Mouse (Mus musculus): ENCODE measurements around the gene Nat14.

Nat14 gene

GRCm38 (mm10) chr7:4919971-4920370 lies 1.9 kb upstream of the Nat14 start:
- no peak for DNase-seq (ENCODE audit: low read depth, low spot score)

DNA sequence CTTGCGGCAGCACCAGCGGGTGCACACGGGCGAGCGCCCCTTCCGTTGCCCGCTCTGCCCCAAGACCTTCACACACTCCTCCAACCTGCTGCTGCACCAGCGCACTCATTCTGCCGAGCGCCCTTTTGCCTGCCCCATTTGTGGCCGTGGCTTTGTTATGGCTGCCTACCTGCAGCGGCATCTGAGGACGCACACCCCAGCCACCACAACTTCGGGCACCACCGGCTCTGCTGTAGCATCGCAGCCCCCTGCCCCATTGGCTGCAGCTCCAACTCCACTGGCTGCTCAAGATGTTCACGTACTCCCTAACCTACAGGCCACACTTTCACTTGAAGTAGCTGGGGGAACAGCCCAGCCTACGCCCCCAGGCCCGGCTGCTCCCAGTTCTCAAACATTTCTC lies 1.3 kb upstream of the Nat14 start:
- no peak for DNase-seq (ENCODE audit: low read depth, low spot score)

DNA sequence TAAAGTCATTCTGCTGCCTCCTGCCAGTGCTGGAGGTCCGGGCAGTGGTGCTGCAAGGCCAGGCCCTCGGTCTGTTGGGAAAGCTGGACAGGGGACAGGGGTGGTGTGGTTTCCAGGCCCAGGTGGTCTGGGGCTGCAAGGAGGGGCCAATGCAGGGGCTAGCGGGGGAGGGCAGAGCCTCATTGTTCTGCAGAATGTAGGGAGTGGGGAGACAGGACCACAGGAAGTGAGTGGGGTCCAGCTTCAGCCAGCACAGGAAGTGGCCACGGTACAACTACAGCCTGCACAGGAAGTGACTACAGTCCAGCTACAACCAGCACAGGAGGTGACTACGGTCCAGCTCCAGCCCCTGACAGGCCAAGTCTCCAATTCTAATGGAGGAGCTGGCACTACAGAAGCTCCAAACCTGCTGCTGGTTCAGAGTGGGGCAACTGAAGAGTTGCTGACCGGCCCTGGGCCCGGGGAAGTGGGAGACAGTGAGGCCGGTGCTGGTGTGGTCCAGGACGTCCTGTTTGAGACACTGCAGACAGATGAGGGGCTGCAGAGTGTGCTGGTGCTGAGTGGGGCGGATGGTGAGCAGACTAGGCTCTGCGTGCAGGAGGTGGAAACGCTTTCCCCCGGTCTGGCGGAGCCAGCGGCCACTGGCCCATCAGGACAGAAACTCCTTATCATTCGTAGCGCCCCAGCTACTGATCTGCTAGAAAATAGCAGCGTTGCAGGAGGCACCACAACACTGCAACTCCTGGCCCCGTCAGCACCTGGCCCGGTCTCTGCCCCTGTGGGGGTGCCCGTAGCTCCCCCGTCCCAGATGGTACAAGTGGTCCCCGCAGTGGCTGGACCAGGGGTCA lies 628 bp upstream of the Nat14 start:
- no peak for DNase-seq (ENCODE audit: low read depth, low spot score)

DNA sequence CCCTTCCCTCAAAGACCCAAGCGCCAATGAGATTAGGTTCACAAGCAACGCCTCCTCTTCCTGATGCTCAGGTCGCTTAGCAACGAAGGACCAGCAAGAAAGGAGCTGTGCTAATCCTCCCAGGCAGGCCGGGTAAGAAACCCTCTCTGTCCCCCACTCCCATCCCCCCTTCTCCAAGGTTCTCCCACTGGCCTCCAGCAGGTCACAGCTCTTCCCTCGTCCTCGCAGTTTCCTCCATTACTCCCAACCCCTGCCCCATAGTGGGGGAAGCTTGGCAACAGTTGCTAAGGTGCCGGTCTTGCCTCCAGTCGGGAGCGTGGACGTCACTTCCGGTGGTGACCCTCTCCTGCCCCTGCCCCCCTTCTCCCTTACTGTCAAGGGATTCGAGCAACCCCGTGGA lies 680 bp downstream of the Nat14 start:
- peak; percentile 96 for DNase-seq (ENCODE audit: low read depth, low spot score)

DNA sequence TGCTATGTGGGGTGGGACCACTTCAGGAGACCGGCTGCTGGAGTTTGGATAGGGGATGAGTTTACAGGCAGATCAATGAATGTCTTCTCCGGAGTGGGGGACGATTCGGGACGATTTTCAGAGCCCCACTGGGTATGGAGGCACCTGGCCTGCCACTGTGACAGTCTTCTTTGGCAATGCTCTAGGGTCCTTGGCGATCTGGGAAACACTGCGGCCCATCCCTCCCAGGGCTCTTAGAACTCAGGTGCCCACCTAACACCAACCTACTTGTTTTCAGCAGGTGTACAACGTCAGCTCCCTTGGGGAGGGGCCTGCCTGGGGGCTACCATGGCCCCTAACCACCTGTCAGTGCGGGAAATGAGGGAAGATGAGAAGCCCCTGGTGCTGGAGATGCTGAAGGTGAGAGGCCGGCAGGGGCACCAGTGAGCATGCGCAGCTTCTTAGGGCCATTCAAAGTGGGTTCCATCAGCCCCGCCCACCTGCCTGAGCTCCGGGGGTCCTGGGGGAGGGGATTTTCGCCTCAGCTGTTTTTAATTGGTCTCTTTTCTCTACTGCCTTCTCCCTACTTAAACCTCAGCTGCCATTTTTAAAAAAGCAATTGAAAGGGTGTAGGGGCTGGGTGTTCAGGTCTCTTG lies 1.2 kb downstream of the Nat14 start:
- DNase-seq (ENCODE audit: low read depth, low spot score), result peak; percentile 88

- peak; percentile 79 for DNase-seq (ENCODE audit: low read depth, low spot score)
Observed at GRCm38 (mm10) chr7:4923586-4924364, 1.9 kb downstream of the Nat14 start.

DNA sequence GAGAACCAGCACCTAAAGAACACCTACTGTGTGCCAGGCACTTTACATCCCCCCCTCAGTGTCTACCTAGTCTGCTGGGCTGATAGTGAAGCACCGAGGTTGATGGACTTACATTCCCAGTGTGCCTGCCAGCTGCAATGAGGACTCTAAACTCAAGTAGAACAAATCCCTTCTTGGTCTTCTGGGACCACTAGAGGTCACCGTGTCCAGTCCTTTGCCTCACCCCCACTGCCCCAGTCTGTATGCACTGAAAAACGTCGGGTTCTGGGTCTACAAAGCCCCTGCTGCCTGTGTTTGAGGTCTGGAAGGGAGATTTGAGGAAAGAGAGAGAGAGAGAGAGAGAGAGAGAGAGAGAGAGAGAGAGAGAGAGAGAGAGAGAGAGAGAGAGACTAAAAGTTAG lies 2.7 kb downstream of the Nat14 start:
- peak; percentile 36 for DNase-seq (ENCODE audit: low read depth, low spot score)

- DNase-seq (ENCODE audit: low read depth, low spot score), result peak; percentile 89
Observed at GRCm38 (mm10) chr7:4924891-4925301, 3.1 kb downstream of the Nat14 start.

DNA sequence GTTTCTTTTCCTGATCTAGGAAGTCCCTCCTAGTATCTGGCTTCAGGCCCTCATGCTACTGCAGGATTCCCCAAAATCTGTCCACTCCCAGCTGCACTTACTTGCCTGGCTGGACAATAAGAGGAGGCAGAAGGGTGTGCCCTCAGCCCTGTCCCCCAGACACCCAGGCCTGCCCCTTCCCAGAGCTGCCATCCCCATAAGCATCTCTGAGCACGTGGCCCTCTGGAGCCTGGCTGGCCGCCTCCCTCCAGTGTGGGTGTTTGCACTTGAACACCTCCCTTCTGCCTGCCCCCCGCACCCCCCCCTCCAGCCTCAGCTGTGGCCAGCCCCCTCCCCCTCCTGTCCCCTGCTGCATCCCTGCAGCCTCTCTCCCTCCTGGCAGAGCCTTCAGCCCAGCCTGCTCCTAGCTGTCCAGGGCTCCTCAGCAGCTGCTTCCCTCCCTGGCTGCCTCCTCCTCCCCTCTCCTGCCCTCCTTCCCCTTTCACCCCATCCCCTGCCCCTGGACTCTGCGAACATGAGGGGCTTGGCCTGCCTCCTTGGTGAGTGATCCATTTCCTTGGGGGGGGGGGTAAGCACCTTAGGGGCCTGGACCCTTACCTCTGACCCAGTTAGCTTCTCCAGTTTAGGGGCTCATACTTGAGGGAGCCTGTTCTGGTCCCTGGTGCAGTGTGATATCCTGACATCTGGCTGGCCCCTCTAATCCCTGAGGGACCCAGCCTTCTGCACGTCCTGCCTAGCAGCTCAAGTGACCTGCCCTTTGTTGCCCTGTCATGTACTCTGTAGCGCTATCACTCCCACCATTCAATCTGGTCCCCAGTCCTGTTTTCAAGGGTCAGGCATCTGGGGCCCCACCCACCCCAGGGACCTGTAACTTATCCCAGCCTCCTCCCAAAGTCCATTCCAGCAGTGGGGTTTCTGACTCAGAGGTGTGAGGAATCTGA lies 3.9 kb downstream of the Nat14 start, which contains the start of gene Ssc5d:
Gene Ssc5d, plus strand, starts transcription at position 345 of the 941 bp plus-strand sequence.
- peak; percentile 41 for DNase-seq (ENCODE audit: low read depth, low spot score)

GRCm38 (mm10) chr7:4926849-4927248 lies 5.0 kb downstream of the Nat14 start:
- no peak for DNase-seq (ENCODE audit: low read depth, low spot score)

DNA sequence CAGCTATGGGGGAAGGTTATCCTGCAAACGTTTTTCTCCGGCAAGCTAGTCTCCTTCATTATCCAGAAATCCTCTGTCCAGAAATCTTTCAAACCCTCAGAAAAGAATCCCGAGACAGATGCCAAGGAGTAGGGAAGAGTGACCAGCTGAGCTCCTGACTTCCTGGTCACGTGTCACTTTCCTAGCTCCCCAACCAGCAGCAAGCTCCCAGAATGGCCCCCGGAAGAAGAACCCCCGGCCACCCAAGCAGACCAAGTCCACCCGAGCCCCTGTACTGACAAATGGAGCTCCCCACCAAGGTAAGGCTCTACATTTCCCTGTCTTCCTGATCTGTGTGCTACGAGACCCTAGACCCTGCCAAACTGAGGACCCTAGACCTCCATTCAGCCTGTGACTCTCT lies 5.9 kb downstream of the Nat14 start:
- DNase-seq (ENCODE audit: low read depth, low spot score), result no peak

- no peak for DNase-seq (ENCODE audit: low read depth, low spot score)
Observed at GRCm38 (mm10) chr7:4928323-4928722, 6.5 kb downstream of the Nat14 start.

DNA sequence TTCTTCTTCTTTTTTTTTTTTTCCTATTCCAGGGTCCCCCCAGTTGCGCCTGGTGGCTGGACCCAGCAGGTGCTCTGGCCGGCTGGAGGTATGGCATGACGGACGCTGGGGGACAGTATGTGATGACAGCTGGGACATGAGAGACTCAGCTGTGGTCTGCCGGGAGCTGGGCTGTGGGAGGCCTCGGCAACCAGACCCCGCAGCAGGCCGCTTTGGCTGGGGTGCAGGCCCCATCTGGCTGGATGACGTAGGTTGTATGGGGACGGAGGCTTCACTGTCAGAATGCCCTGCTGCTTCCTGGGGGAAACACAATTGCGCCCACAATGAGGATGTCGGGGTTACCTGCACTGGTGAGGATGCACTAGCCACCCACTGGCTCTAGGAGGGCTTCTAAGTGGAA lies 11.3 kb downstream of the Nat14 start:
- no peak for DNase-seq (ENCODE audit: low read depth, low spot score)

DNA sequence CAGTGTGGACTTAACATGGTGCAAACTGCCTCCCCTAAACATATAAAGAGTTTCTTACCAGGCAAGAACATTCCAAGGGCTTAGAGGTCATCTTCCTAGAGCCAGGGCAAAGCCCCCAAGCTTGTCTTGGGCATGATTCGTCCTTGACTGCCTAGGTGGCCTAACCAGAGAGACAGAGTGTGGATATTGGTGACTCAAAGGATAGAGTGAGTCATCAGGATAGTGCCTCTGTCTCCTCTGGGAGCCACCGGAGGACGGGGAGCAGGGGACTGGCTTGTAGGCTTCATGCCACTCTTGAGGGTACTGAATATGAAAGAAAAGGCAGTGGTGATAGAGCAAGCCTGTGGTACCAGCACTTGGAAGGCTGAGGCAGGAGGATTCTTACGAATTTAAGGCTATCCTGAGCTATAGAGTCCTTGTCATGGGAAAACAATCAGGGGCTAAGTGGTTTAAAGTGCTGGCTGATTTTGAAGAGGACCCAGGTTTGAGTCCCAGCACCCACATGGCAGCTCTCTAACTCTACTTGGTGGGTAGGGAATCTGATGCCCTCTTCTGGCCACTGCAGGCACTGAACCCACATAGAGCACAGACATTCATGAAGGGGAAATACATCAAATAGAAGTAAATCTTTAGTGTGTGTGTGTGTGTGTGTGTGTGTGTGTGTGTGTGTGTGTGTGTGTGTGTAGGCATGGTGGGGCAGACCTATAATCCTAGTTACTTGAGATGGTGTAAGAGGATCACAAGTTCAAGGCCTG lies 12.5 kb downstream of the Nat14 start:
- no peak for DNase-seq (ENCODE audit: low read depth, low spot score)

GRCm38 (mm10) chr7:4936832-4937231 lies 15.0 kb downstream of the Nat14 start:
- DNase-seq (ENCODE audit: low read depth, low spot score), result no peak

- no peak for DNase-seq (ENCODE audit: low read depth, low spot score)
Observed at GRCm38 (mm10) chr7:4937392-4937791, 15.6 kb downstream of the Nat14 start.

DNA sequence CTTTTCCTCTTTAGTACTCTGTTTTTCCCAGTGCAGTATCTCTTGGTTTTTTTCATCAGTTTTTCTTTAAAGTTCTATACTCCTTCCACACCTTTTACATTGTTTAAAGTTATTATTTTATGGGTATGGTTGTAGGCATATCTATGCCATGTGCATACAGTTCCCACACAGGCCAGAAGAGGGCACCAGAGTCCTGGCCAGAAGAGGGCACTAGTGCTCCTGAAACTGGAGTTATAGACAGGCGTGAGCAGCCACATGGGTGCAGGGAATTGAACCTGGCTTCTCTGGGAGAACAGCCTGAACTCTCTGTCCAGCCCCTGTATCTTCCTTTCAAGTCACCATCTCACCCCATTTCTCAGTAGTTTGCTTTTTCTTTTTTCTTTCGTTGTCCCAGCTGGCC lies 16.6 kb downstream of the Nat14 start:
- peak; percentile 72 for DNase-seq (ENCODE audit: low read depth, low spot score)

- DNase-seq (ENCODE audit: low read depth, low spot score), result peak; percentile 86
Observed at GRCm38 (mm10) chr7:4940068-4940479, 18.2 kb downstream of the Nat14 start.

GRCm38 (mm10) chr7:4942673-4943072 lies 20.8 kb downstream of the Nat14 start:
- no peak for DNase-seq (ENCODE audit: low read depth, low spot score)

DNA sequence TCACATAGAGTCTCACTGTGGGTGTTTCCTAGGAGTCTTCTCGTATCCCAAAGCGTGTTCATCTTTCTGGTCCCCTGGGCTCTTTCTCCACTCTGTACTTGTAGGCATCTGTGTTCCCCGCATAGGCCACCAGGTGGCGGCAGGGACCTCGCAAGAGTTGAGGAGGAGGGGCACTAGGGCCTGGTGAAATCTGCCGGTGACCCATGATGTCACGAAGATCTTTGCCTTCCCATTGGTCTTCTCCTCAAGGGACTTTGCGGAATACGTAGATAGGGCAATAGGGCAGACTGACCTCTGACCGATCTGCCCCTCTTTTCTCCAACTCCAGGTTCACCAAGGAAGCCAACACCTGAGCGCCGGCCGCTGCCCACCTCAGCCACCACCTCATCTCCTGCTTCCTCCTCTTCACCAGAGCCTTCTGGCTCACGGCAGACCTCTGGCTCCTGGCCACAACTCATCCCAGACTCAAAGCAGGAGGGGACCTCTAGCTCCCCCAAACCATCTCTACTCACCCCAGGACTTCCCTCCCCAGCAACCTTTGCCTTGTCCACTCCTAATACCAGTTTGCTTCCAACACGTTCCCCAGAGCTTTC lies 21.5 kb downstream of the Nat14 start:
- peak; percentile 99 for DNase-seq (ENCODE audit: low read depth, low spot score)

All from brain, adult 2 months (tissue).